Mouse (Mus musculus): Measurements from ENCODE around the gene Ephb1. TPM values are rescaled to one million over a fixed set of nuclear protein-coding genes. Genes with fewer than 3 reads are reported as not detected.

Gene Ephb1
- polyA plus RNA-seq, 1 experiment from 2014 or later, result 1.4 TPM

DNA sequence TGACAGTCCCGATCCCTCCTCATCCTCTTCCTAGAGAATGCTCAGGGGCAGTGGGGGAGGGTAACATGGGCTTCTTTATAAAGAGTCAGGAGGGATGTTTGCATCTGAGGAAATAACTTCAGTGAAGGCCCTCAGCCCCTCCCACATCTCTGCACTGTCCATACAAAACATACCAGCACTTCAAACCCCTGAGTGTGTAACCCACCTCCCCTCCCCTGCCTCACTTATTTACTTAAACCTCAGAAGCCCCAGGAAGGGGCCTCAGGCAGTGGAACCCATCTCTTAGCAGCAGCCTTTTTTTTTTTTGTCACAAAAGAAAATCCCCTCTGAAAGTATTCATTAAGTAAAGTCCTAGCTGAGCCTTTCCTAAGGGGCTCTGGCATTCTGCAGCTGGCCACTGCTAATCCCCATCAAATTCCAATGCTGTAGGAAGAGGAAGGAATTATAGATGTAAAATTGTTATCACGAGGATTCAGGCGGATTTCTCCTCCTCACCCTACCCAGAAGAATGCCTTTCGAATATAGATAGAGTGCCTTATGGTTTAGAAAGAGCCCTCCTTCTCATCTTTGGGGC is 231.5 kb downstream of the Ephb1 start:
- Histone ChIP-seq H3K9me3 (ENCODE audit: control insufficient read depth, low read length) (no peaks in the 10 kb centered on the region), H3K27me3 (ENCODE audit: control insufficient read depth, insufficient read depth, low read depth, low read length) (no peaks in the 10 kb centered on the region), H3K4me2 (ENCODE audit: low read depth, low read length) (no peak overlapping the region), H3K27ac (ENCODE audit: low read length) (no peak overlapping the region), H3K36me3 (ENCODE audit: control insufficient read depth, insufficient read depth, low read length) (no peaks in the 10 kb centered on the region), H3K4me1 (replicated peaks; ENCODE audit: control insufficient read depth, insufficient read depth, low read length) (no peaks in the 10 kb centered on the region), H3K4me3 (ENCODE audit: low read length) (no peak overlapping the region), H3K9ac (ENCODE audit: low read length) (no peak overlapping the region)
- 14% methylated on average over 4 of the region's 4 CpGs for WGBS
- ATAC-seq (ENCODE audit: low read depth), result no peak

DNA sequence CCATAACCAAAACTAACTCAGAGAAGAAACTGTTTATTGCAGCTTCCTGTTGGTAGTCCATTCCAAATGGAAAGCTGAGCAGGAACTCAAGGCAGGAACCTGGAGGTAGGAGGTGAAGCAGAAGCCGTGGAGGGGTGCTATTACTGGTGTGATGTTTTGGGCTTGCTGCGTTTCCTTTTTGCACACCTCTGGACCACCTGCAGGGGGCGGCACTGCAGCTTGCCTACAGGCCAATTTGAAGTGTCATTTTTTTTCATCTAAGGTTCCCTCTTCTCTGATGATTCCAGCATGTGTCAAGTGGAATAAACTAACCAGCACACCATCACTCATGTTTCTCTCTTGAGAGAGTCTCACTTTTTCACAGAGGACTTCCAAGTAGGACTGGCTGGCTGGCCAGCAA is 235.1 kb downstream of the Ephb1 start:
- Histone ChIP-seq H3K9ac (ENCODE audit: low read length) (no peak overlapping the region), H3K9me3 (ENCODE audit: control insufficient read depth, low read length) (no peaks in the 10 kb centered on the region), H3K4me1 (replicated peaks; ENCODE audit: control insufficient read depth, insufficient read depth, low read length) (no peaks in the 10 kb centered on the region), H3K36me3 (ENCODE audit: control insufficient read depth, insufficient read depth, low read length) (no peaks in the 10 kb centered on the region), H3K27ac (ENCODE audit: low read length) (no peak overlapping the region), H3K27me3 (ENCODE audit: control insufficient read depth, insufficient read depth, low read depth, low read length) (no peaks in the 10 kb centered on the region), H3K4me2 (ENCODE audit: low read depth, low read length) (no peak overlapping the region), H3K4me3 (ENCODE audit: low read length) (no peak overlapping the region)
- WGBS, result 86% methylated on average over 3 of the region's 3 CpGs
- ATAC-seq (ENCODE audit: low read depth), result no peak

DNA sequence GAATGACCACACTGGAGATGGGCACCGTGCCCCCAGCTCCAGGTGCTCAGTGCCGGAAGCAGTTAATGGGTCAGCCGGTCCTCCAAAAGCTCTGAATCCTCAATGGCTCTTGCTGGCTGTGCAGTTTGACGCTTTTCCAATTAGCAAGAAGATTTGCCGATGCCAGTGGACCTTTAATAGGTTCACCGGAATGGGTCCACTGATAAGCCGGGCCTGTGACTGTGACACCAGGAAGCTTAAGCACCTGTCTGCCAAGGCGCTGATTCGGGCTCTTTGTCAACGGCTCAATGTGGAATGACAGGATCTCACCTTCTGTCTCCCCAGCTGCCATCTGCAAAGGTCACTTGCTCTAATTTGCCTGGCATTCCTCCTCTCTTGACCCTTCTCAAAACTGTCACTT is 239.2 kb downstream of the Ephb1 start:
- Histone ChIP-seq H3K4me2 (ENCODE audit: low read depth, low read length) (no peak overlapping the region), H3K36me3 (ENCODE audit: control insufficient read depth, insufficient read depth, low read length) (no peaks in the 10 kb centered on the region), H3K9me3 (ENCODE audit: control insufficient read depth, low read length) (no peaks in the 10 kb centered on the region), H3K4me1 (replicated peaks; ENCODE audit: control insufficient read depth, insufficient read depth, low read length) (no peaks in the 10 kb centered on the region), H3K9ac (ENCODE audit: low read length) (no peak overlapping the region), H3K4me3 (ENCODE audit: low read length) (no peak overlapping the region), H3K27ac (ENCODE audit: low read length) (no peak overlapping the region), H3K27me3 (ENCODE audit: control insufficient read depth, insufficient read depth, low read depth, low read length) (no peaks in the 10 kb centered on the region)
- WGBS, result 87% methylated on average over 10 of the region's 10 CpGs
- no peak for ATAC-seq (ENCODE audit: low read depth)

DNA sequence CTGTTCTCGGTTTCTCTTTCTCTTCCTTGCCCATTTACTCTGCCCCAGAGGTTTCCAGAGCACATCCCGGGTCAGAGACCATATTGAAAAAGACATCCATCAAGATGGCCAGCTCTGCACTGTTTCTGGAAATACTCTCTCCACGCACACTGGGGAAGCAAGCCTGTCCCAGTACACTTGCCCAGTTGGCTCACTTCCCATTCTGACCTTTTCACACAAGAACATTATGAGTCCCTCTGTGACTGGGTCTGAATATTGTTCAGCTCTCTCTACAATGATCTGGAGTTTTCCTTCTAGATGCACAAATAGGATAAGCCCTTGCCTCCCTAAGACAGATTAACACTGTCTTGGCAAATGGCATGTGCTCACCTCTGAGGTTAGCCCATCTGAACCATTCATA is 243.0 kb downstream of the Ephb1 start:
- no peak for ATAC-seq (ENCODE audit: low read depth)
- Histone ChIP-seq H3K27ac (ENCODE audit: low read length) (no peak overlapping the region), H3K36me3 (ENCODE audit: control insufficient read depth, insufficient read depth, low read length) (no peaks in the 10 kb centered on the region), H3K27me3 (ENCODE audit: control insufficient read depth, insufficient read depth, low read depth, low read length) (no peaks in the 10 kb centered on the region), H3K4me3 (ENCODE audit: low read length) (no peak overlapping the region), H3K4me1 (replicated peaks; ENCODE audit: control insufficient read depth, insufficient read depth, low read length) (no peaks in the 10 kb centered on the region), H3K9ac (ENCODE audit: low read length) (no peak overlapping the region), H3K4me2 (ENCODE audit: low read depth, low read length) (no peak overlapping the region), H3K9me3 (ENCODE audit: control insufficient read depth, low read length) (no peaks in the 10 kb centered on the region)
- 46% methylated on average over 3 of the region's 3 CpGs for WGBS

DNA sequence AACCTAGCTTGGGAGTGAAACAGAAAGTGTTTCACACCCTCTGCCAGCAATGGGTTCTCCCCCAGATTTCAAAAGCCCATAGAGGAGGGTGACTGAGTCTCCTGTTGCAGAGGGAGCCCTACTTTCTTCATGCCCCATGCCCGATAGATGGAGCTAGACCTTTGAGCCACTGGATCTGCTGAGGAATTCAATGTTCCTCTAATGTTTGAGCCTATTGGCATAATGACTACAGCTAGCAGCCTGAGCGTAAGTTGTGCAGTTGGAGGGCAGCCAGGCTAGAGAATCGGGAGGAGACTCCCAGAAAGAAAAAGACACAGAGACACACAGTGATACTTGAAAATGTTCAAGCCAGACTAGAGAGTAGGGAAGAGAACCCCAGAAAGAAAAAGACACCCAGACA is 246.5 kb downstream of the Ephb1 start:
- Histone ChIP-seq H3K9me3 (ENCODE audit: control insufficient read depth, low read length) (no peaks in the 10 kb centered on the region), H3K27ac (ENCODE audit: low read length) (no peak overlapping the region), H3K4me3 (ENCODE audit: low read length) (no peak overlapping the region), H3K4me2 (ENCODE audit: low read depth, low read length) (no peak overlapping the region), H3K36me3 (ENCODE audit: control insufficient read depth, insufficient read depth, low read length) (no peaks in the 10 kb centered on the region), H3K27me3 (ENCODE audit: control insufficient read depth, insufficient read depth, low read depth, low read length) (no peaks in the 10 kb centered on the region), H3K9ac (ENCODE audit: low read length) (no peak overlapping the region), H3K4me1 (replicated peaks; ENCODE audit: control insufficient read depth, insufficient read depth, low read length) (no peaks in the 10 kb centered on the region)
- 56% methylated on average over 3 of the region's 3 CpGs for WGBS
- no peak for ATAC-seq (ENCODE audit: low read depth)

DNA sequence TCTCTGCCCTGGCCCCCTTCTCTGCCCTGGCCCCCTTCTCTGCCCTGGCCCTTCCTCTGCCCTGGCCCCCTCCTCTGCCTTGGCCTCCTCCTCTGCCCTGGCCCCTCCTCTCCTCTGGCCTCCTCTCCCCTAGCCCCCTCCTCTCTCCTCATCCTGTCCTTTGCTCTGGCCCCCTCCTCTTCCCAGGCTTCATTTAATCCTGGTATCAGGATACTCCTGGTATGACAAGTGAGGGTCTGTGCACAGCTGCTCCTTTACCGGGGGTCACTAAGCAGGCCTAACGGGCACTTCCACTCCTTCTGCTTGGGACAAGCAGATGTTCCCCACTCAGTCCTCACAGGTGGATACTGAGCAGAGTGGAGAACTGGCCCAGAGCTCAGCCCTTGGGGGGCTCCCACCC is 247.3 kb downstream of the Ephb1 start:
- Histone ChIP-seq H3K9me3 (ENCODE audit: control insufficient read depth, low read length) (no peaks in the 10 kb centered on the region), H3K4me2 (ENCODE audit: low read depth, low read length) (no peak overlapping the region), H3K27me3 (ENCODE audit: control insufficient read depth, insufficient read depth, low read depth, low read length) (no peaks in the 10 kb centered on the region), H3K4me3 (ENCODE audit: low read length) (no peak overlapping the region), H3K4me1 (replicated peaks; ENCODE audit: control insufficient read depth, insufficient read depth, low read length) (no peaks in the 10 kb centered on the region), H3K27ac (ENCODE audit: low read length) (no peak overlapping the region), H3K9ac (ENCODE audit: low read length) (no peak overlapping the region), H3K36me3 (ENCODE audit: control insufficient read depth, insufficient read depth, low read length) (no peaks in the 10 kb centered on the region)
- ATAC-seq (ENCODE audit: low read depth), result no peak
- WGBS, result 61% methylated on average over 2 of the region's 2 CpGs

DNA sequence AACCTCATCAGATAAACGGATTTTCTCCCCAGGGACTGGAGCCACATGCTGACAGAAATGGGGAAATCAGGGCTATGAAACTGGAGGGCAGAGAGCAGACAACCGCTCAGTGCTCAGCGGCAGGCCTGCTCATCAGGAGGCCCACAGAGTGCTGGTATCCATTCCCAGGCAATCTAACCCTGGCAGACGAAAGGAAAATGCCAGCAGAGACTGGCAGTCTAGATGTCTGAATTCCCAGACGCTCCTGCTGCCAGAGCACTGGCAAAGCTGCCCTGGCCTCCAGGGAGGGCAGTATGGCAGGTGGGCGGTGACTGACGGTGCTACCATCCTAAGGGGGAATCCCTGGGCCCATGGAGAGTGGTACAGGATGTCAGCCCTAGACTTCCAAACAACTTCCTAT is 257.7 kb downstream of the Ephb1 start:
- no peaks in the 10 kb centered on the region for H3K9me3 ChIP-seq (ENCODE audit: control insufficient read depth, low read length)
- H3K36me3 ChIP-seq (ENCODE audit: control insufficient read depth, insufficient read depth, low read length), result no peaks in the 10 kb centered on the region
- H3K4me1 ChIP-seq (replicated peaks; ENCODE audit: control insufficient read depth, insufficient read depth, low read length), result no peaks in the 10 kb centered on the region
- H3K27me3 ChIP-seq (ENCODE audit: control insufficient read depth, insufficient read depth, low read depth, low read length), result no peaks in the 10 kb centered on the region
- no peak overlapping the region for H3K4me2 ChIP-seq (ENCODE audit: low read depth, low read length)
- no peak overlapping the region for H3K9ac ChIP-seq (ENCODE audit: low read length)
- H3K27ac ChIP-seq (ENCODE audit: low read length), result no peak overlapping the region
- ATAC-seq (ENCODE audit: low read depth), result no peak
- H3K4me3 ChIP-seq (ENCODE audit: low read length), result no peak overlapping the region
- WGBS, result 43% methylated on average over 7 of the region's 7 CpGs

DNA sequence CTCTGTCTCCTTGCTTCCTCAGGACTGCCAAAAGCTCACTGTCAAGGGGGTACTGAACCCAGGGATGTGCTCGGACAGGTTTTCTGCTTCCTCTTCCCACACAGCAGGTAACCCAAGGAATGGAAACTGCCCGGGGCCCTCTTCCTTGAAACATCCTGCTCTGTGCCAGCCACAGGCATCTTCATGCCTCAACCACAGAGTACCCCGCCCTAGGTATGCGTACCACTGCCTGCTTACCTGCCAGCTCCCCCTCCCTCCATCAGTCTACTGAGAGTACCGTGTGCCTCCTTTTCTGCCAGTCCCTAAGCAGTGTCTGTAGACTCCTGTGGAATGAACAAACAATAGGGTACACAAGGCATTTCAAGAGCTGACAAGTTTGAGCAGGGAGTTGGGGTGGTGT is 265.9 kb downstream of the Ephb1 start:
- H3K4me3 ChIP-seq (ENCODE audit: low read length), result no peak overlapping the region
- H3K4me2 ChIP-seq (ENCODE audit: low read depth, low read length), result no peak overlapping the region
- H3K27ac ChIP-seq (ENCODE audit: low read length), result no peak overlapping the region
- WGBS, result 63% methylated on average over 5 of the region's 5 CpGs
- H3K36me3 ChIP-seq (ENCODE audit: control insufficient read depth, insufficient read depth, low read length), result no peaks in the 10 kb centered on the region
- no peaks in the 10 kb centered on the region for H3K27me3 ChIP-seq (ENCODE audit: control insufficient read depth, insufficient read depth, low read depth, low read length)
- no peak for ATAC-seq (ENCODE audit: low read depth)
- no peaks in the 10 kb centered on the region for H3K4me1 ChIP-seq (replicated peaks; ENCODE audit: control insufficient read depth, insufficient read depth, low read length)
- no peaks in the 10 kb centered on the region for H3K9me3 ChIP-seq (ENCODE audit: control insufficient read depth, low read length)
- no peak overlapping the region for H3K9ac ChIP-seq (ENCODE audit: low read length)

DNA sequence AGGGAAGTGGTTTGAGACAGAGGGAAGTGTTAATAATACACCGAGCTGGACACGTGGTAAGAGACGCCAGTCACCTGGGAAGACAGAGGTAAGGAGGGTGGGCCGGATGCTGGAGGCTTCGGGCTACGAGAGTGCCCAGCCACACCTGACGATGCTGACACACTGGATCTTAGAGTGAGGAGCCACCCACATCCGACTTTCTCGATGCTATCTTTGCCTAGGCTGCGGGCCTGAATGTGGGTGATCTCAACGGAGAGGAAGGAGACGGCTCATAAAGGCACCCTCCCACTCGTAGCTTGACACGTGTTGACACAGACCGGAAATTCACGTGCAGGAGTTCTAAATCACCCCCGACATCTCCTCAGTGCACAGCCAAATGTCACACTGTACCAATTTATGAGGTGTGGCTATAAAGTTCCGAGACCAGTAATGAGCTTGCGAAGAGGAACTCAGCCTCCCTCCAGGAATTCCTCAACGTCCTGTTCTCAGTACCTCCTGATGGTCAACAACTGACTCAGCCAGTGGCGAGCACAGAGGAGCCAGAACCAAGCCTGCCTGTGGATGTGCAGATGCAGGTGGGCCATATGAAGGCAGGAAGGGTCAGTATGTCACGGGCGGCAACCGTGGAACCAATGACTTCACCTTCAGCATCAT is 268.3 kb downstream of the Ephb1 start:
- H3K36me3 ChIP-seq (ENCODE audit: control insufficient read depth, insufficient read depth, low read length), result no peaks in the 10 kb centered on the region
- 44% methylated on average over 24 of the region's 24 CpGs for WGBS
- no peak overlapping the region for H3K27ac ChIP-seq (ENCODE audit: low read length)
- no peaks in the 10 kb centered on the region for H3K27me3 ChIP-seq (ENCODE audit: control insufficient read depth, insufficient read depth, low read depth, low read length)
- H3K4me2 ChIP-seq (ENCODE audit: low read depth, low read length), result no peak overlapping the region
- H3K4me1 ChIP-seq (replicated peaks; ENCODE audit: control insufficient read depth, insufficient read depth, low read length), result no peaks in the 10 kb centered on the region
- H3K9ac ChIP-seq (ENCODE audit: low read length), result no peak overlapping the region
- no peak for ATAC-seq (ENCODE audit: low read depth)
- H3K4me3 ChIP-seq (ENCODE audit: low read length), result no peak overlapping the region
- no peaks in the 10 kb centered on the region for H3K9me3 ChIP-seq (ENCODE audit: control insufficient read depth, low read length)

DNA sequence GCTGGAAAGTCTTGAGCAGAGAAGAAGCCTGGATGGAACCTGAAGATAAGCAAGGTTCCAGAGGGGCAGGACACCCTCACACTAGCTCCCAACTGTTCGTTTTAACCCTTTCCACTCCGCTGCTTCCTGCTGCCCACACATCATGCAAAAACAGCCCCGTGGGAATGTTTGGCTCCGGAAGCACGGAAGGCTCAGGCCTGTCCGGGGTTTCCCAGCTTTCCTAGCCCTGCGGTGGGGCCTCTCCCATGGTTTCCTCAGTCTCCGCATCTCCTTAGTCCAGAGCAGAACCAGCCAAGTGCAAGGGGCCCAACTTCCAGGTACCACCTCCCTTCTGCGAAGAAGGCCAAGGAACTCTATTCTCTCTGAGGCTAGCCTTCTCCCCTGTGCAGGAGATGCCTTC is 269.0 kb downstream of the Ephb1 start:
- Histone ChIP-seq H3K27ac (ENCODE audit: low read length) (no peak overlapping the region), H3K36me3 (ENCODE audit: control insufficient read depth, insufficient read depth, low read length) (no peaks in the 10 kb centered on the region), H3K9ac (ENCODE audit: low read length) (no peak overlapping the region), H3K27me3 (ENCODE audit: control insufficient read depth, insufficient read depth, low read depth, low read length) (no peaks in the 10 kb centered on the region), H3K9me3 (ENCODE audit: control insufficient read depth, low read length) (no peaks in the 10 kb centered on the region), H3K4me1 (replicated peaks; ENCODE audit: control insufficient read depth, insufficient read depth, low read length) (no peaks in the 10 kb centered on the region), H3K4me2 (ENCODE audit: low read depth, low read length) (no peak overlapping the region), H3K4me3 (ENCODE audit: low read length) (no peak overlapping the region)
- ATAC-seq (ENCODE audit: low read depth), result no peak
- 81% methylated on average over 9 of the region's 9 CpGs for WGBS
